Mouse (Mus musculus) spleen, adult 2 months (tissue): ENCODE data around the gene Rere.

Source experiments
- CTCF ChIP-seq: fragments of 200-500 bp; IDR thresholded peaks from 2 replicates; pipeline ENCODE4 v1.5.1; 2011; ENCODE audit warnings: mild to moderate bottlenecking, inconsistent platforms; ENCODE audit not compliant: insufficient read depth, insufficient read length, insufficient replicate concordance; ENCODE audit errors: extremely low read depth
- POLR2A ChIP-seq: fragments of 200-500 bp; IDR thresholded peaks from 2 replicates; pipeline ENCODE4 v1.6.1; 2011; ENCODE audit warnings: low read depth, low read length, inconsistent platforms

- TF ChIP-seq CTCF = peak; percentile 58; the same call in 1 of the 2 replicates
- no peak for TF ChIP-seq POLR2A
These were observed 184.3 kb downstream of the Rere start for GRCm38 (mm10) chr4:150465759-150466158.
